Mouse (Mus musculus) myocyte (in vitro differentiated cells): ENCODE measurements around the gene Aif1.

Source experiments
- CEBPB ChIP-seq: IDR thresholded peaks from 2 replicates; pipeline ENCODE4 v1.6.1; 2011; ENCODE audit warnings: mild to moderate bottlenecking, moderate library complexity; ENCODE audit not compliant: poor library complexity, insufficient read depth, severe bottlenecking
- E2F4 ChIP-seq: IDR thresholded peaks from one replicate; pipeline ENCODE4 v1.6.1; 2011; ENCODE audit warnings: mild to moderate bottlenecking, control low read depth, moderate library complexity; ENCODE audit not compliant: insufficient read depth
- MYOD1 ChIP-seq, 3 experiments: IDR thresholded peaks; one replicate each; pipeline ENCODE4 v1.6.1; 2011; ENCODE audit warnings: control low read depth in 2 of 3, low read depth in 2 of 3, mild to moderate bottlenecking in 2 of 3, moderate library complexity in 1 of 3; ENCODE audit not compliant: insufficient read length in 2 of 3, control insufficient read depth in 1 of 3
- MYOG ChIP-seq, 3 experiments: IDR thresholded peaks; one replicate each; pipeline ENCODE4 v1.6.1; 2011; ENCODE audit warnings: control low read depth in 2 of 3, low read depth in 2 of 3, mild to moderate bottlenecking in 2 of 3; ENCODE audit not compliant: insufficient read length in 2 of 3, control insufficient read depth in 1 of 3, insufficient read depth in 1 of 3
- POLR2A ChIP-seq: IDR thresholded peaks from one replicate; pipeline ENCODE4 v1.6.1; 2011; ENCODE audit warnings: low read depth, mild to moderate bottlenecking, control low read depth, moderate library complexity; ENCODE audit not compliant: insufficient read length
- TCF12 ChIP-seq: IDR thresholded peaks from one replicate; pipeline ENCODE4 v1.6.1; 2011; ENCODE audit warnings: mild to moderate bottlenecking, control low read depth; ENCODE audit not compliant: poor library complexity, insufficient read depth, severe bottlenecking
- USF1 ChIP-seq: IDR thresholded peaks from one replicate; pipeline ENCODE4 v1.6.1; 2011; ENCODE audit warnings: low read depth, mild to moderate bottlenecking, control low read depth, moderate library complexity

DNA sequence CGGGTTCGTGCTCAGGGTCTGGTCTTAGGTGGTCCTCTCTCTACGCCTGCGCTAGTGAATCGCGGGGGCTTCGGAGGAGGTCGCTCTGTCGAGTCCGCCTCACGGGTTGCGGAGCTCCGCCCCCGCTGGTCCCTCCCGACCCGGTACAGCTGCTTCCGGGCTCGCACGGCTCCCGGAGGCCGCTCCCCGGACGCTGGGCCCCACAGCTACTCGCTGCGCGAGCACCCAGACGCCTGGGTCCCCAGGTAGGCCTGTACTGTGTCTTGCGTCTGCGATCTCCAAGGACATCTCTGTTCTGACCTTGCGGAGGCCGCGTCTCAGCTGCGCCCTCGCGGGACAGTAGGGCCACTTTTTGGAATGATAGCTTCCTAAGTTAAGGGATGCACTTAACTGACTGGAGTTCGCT, 49.7 kb downstream of the Aif1 start, which contains the start of gene D17H6S53E:
- TF ChIP-seq CEBPB (no peak), MYOG (IDR thresholded peaks at IDR 0.05; ENCODE audit: control insufficient read depth in 1 of 3, insufficient read depth in 1 of 3, insufficient read length in 2 of 3, low read depth in 2 of 3) (peak in 2 of 3 experiments; percentile 54 to 68), POLR2A (peak; percentile 86), E2F4 (no peak), TCF12 (no peak), USF1 (no peak), MYOD1 (IDR thresholded peaks at IDR 0.05; ENCODE audit: control insufficient read depth in 1 of 3, insufficient read length in 2 of 3, low read depth in 2 of 3) (peak in 2 of 3 experiments; percentile 34 to 68)
